Mouse (Mus musculus) thymus, postnatal 4 days (tissue): ENCODE measurements around the gene Upp1.

ENCODE experiments used
- DNase-seq: peaks from one replicate; pipeline ENCODE4 v3.0.0; 2021

The Upp1 gene

GRCm38 (mm10) chr11:9167331-9167730, 49.4 kb downstream of the Upp1 start:
- no peak for DNase-seq

GRCm38 (mm10) chr11:9181477-9181876, 63.6 kb downstream of the Upp1 start:
- no peak for DNase-seq
